Mouse (Mus musculus): ENCODE measurements around the gene Rhox4d. TPM values are rescaled to one million over a fixed set of nuclear protein-coding genes. Genes with fewer than 3 reads are reported as not detected.
"Not testable (repeated sequence)": the region's sequence is repeated elsewhere in the genome, so short reads cannot be mapped to it uniquely, and the experiment has no call there.

Gene Rhox4d
- polyA plus RNA-seq (2015; fragmentation: Nextera tagmentation; extraction: Ambion mirVana): not detected in 2 replicates

GRCm38 (mm10) chrX:37514059-37514458, at the start of gene Rhox4d:
TSS of gene Rhox4d (plus strand) at chrX:37514359.
- H3K27me3 ChIP-seq (replicated peaks); H3K9ac ChIP-seq (replicated peaks); H3K27ac ChIP-seq (replicated peaks); H3K4me1 ChIP-seq; H3K9me3 ChIP-seq (replicated peaks); H3K36me3 ChIP-seq; H3K4me3 ChIP-seq (replicated peaks); ATAC-seq (ENCODE audit: low FRiP score); H3K4me2 ChIP-seq: not testable (repeated sequence)
- WGBS: 97% methylated on average over 14 of the region's 18 CpGs

- H3K4me1 ChIP-seq; H3K4me3 ChIP-seq (replicated peaks); ATAC-seq (ENCODE audit: low FRiP score); H3K27ac ChIP-seq (replicated peaks); H3K4me2 ChIP-seq; H3K9me3 ChIP-seq (replicated peaks); H3K27me3 ChIP-seq (replicated peaks); H3K9ac ChIP-seq (replicated peaks); H3K36me3 ChIP-seq: not testable (repeated sequence)
- 94% methylated on average over 14 of the region's 14 CpGs for WGBS
Measured at GRCm38 (mm10) chrX:37480037-37480436, 34.1 kb upstream of the Rhox4d start, which contains the start of gene Rhox4c. TSS of gene Rhox4c (plus strand) at chrX:37480337.

- whole genome bisulfite sequencing: 89% methylated on average over 2 of the region's 8 CpGs
Measured at GRCm38 (mm10) chrX:37530152-37530551, 16.0 kb downstream of the Rhox4d start, which contains the start of gene Rhox2e. TSS of gene Rhox2e (plus strand) at chrX:37530452.

GRCm38 (mm10) chrX:37541719-37542118, 27.6 kb downstream of the Rhox4d start, which contains the start of gene Rhox3e:
TSS of gene Rhox3e (plus strand) at chrX:37542019.
- H3K4me3 ChIP-seq (replicated peaks); H3K27ac ChIP-seq (replicated peaks); H3K9ac ChIP-seq (replicated peaks); H3K4me2 ChIP-seq; H3K4me1 ChIP-seq; H3K36me3 ChIP-seq; H3K9me3 ChIP-seq (replicated peaks); ATAC-seq (ENCODE audit: low FRiP score); H3K27me3 ChIP-seq (replicated peaks): not testable (repeated sequence)
- WGBS: 100% methylated on average over 1 of the region's 4 CpGs

More at GRCm38 (mm10) chrX:37530152-37530551, 16.0 kb downstream of the Rhox4d start, which contains the start of gene Rhox2e:
- H3K4me1 ChIP-seq; H3K27me3 ChIP-seq (replicated peaks); H3K36me3 ChIP-seq; ATAC-seq (ENCODE audit: low FRiP score); H3K4me2 ChIP-seq; H3K9ac ChIP-seq (replicated peaks); H3K27ac ChIP-seq (replicated peaks); H3K9me3 ChIP-seq (replicated peaks); H3K4me3 ChIP-seq (replicated peaks): not testable (repeated sequence)

- H3K4me2 ChIP-seq; H3K4me1 ChIP-seq; H3K27me3 ChIP-seq (replicated peaks); H3K9me3 ChIP-seq (replicated peaks); H3K9ac ChIP-seq (replicated peaks); ATAC-seq (ENCODE audit: low FRiP score); H3K4me3 ChIP-seq (replicated peaks); H3K36me3 ChIP-seq; H3K27ac ChIP-seq (replicated peaks): not testable (repeated sequence)
- WGBS: 96% methylated on average over 10 of the region's 18 CpGs
Measured at GRCm38 (mm10) chrX:37557112-37557511, 43.0 kb downstream of the Rhox4d start, which contains the start of gene Rhox4e. TSS of gene Rhox4e (plus strand) at chrX:37557412.

Other genes starting within 250 kb of the Rhox4d start
- gene Rhox4a, start 249.0 kb upstream of the Rhox4d start, polyA plus RNA-seq (2015; fragmentation: Nextera tagmentation; extraction: Ambion mirVana): not detected in 2 replicates
- gene Rhox3a2, start 134.3 kb upstream of the Rhox4d start, polyA plus RNA-seq (2015; fragmentation: Nextera tagmentation; extraction: Ambion mirVana): not detected in 2 replicates
- gene Rhox4a2, start 123.5 kb upstream of the Rhox4d start, polyA plus RNA-seq (2015; fragmentation: Nextera tagmentation; extraction: Ambion mirVana): 8.1 TPM in 1 of 2 replicates, not detected in the other
- not detected in 2 replicates for gene Rhox2b, start 102.3 kb upstream of the Rhox4d start, polyA plus RNA-seq (2015; fragmentation: Nextera tagmentation; extraction: Ambion mirVana)
- gene Rhox4b, start 81.9 kb upstream of the Rhox4d start, polyA plus RNA-seq (2015; fragmentation: Nextera tagmentation; extraction: Ambion mirVana): 3.9 TPM in 1 of 2 replicates, not detected in the other
- not detected in 2 replicates for gene Rhox2c, start 60.7 kb upstream of the Rhox4d start, polyA plus RNA-seq (2015; fragmentation: Nextera tagmentation; extraction: Ambion mirVana)
- gene Rhox3c, start 55.8 kb upstream of the Rhox4d start, polyA plus RNA-seq (2015; fragmentation: Nextera tagmentation; extraction: Ambion mirVana): not detected in 2 replicates
- gene Rhox4c, start 34.0 kb upstream of the Rhox4d start, polyA plus RNA-seq (2015; fragmentation: Nextera tagmentation; extraction: Ambion mirVana): not detected in 2 replicates
- gene Rhox2d, start 20.9 kb upstream of the Rhox4d start, polyA plus RNA-seq (2015; fragmentation: Nextera tagmentation; extraction: Ambion mirVana): not detected in 2 replicates
- not detected in 2 replicates for gene Rhox2e, start 16.1 kb downstream of the Rhox4d start, polyA plus RNA-seq (2015; fragmentation: Nextera tagmentation; extraction: Ambion mirVana)
- gene Rhox3e, start 27.7 kb downstream of the Rhox4d start, polyA plus RNA-seq (2015; fragmentation: Nextera tagmentation; extraction: Ambion mirVana): not detected in 2 replicates
- not detected in 2 replicates for gene Rhox4e, start 43.1 kb downstream of the Rhox4d start, polyA plus RNA-seq (2015; fragmentation: Nextera tagmentation; extraction: Ambion mirVana)
- 0.36 TPM in 1 of 2 replicates, not detected in the other for gene Rhox2f, start 57.0 kb downstream of the Rhox4d start, polyA plus RNA-seq (2015; fragmentation: Nextera tagmentation; extraction: Ambion mirVana)
- not detected in 2 replicates for gene Rhox3f, start 66.6 kb downstream of the Rhox4d start, polyA plus RNA-seq (2015; fragmentation: Nextera tagmentation; extraction: Ambion mirVana)
- not detected in 2 replicates for gene Rhox4f, start 93.3 kb downstream of the Rhox4d start, polyA plus RNA-seq (2015; fragmentation: Nextera tagmentation; extraction: Ambion mirVana)
- gene Rhox3g, start 114.3 kb downstream of the Rhox4d start, polyA plus RNA-seq (2015; fragmentation: Nextera tagmentation; extraction: Ambion mirVana): not detected in 2 replicates
- not detected in 2 replicates for gene Rhox2g, start 129.1 kb downstream of the Rhox4d start, polyA plus RNA-seq (2015; fragmentation: Nextera tagmentation; extraction: Ambion mirVana)
- not detected in 2 replicates for gene Rhox4g, start 137.0 kb downstream of the Rhox4d start, polyA plus RNA-seq (2015; fragmentation: Nextera tagmentation; extraction: Ambion mirVana)
- not detected in 2 replicates for gene Rhox3h, start 154.4 kb downstream of the Rhox4d start, polyA plus RNA-seq (2015; fragmentation: Nextera tagmentation; extraction: Ambion mirVana)
- not detected in 2 replicates for gene Rhox2h, start 158.9 kb downstream of the Rhox4d start, polyA plus RNA-seq (2015; fragmentation: Nextera tagmentation; extraction: Ambion mirVana)